Mouse (Mus musculus): ENCODE data around the gene Jup. TPM values are rescaled to one million over a fixed set of nuclear protein-coding genes. Genes with fewer than 3 reads are reported as not detected.

The Jup gene
- polyA plus RNA-seq, 1 experiment from 2014 or later = 107 TPM

- ATAC-seq (ENCODE audit: low read depth) = no peak
- Histone ChIP-seq H3K9me3 (ENCODE audit: control insufficient read depth, low read length) (no peaks in the 10 kb centered on the region), H3K4me1 (ENCODE audit: control insufficient read depth, insufficient read depth, low read length) (peaks cover 38% of the 10 kb centered on the region), H3K9ac (ENCODE audit: low read depth, low read length) (no peak overlapping the region), H3K27me3 (replicated peaks; ENCODE audit: control insufficient read depth, insufficient read depth, low read length) (no peaks in the 10 kb centered on the region), H3K36me3 (ENCODE audit: control insufficient read depth, insufficient read depth, low read length) (no peaks in the 10 kb centered on the region), H3K4me2 (ENCODE audit: low read depth, low read length) (peak overlapping the region; percentile 77), H3K27ac (replicated peaks; ENCODE audit: low read depth, low read length) (no peak overlapping the region), H3K4me3 (ENCODE audit: low read depth, low read length) (peak overlapping the region; percentile 79)
- WGBS = 38% methylated on average over 11 of the region's 11 CpGs
- no peak for DNase-seq (ENCODE audit: low spot score)
Measured at GRCm38 (mm10) chr11:100395200-100395599, 2.4 kb downstream of the Jup start.

GRCm38 (mm10) chr11:100394353-100395074, 3.0 kb downstream of the Jup start:
- 71% methylated on average over 5 of the region's 5 CpGs for WGBS
- no peak overlapping the region for H3K4me3 ChIP-seq (ENCODE audit: low read depth, low read length)
- no peaks in the 10 kb centered on the region for H3K27me3 ChIP-seq (replicated peaks; ENCODE audit: control insufficient read depth, insufficient read depth, low read length)
- no peak for ATAC-seq (ENCODE audit: low read depth)
- H3K36me3 ChIP-seq (ENCODE audit: control insufficient read depth, insufficient read depth, low read length) = no peaks in the 10 kb centered on the region
- H3K4me2 ChIP-seq (ENCODE audit: low read depth, low read length) = peak overlapping the region; percentile 77
- DNase-seq (ENCODE audit: low spot score) = no peak
- no peak overlapping the region for H3K27ac ChIP-seq (replicated peaks; ENCODE audit: low read depth, low read length)
- H3K4me1 ChIP-seq (ENCODE audit: control insufficient read depth, insufficient read depth, low read length) = peaks cover 43% of the 10 kb centered on the region
- no peaks in the 10 kb centered on the region for H3K9me3 ChIP-seq (ENCODE audit: control insufficient read depth, low read length)
- no peak overlapping the region for H3K9ac ChIP-seq (ENCODE audit: low read depth, low read length)

- ATAC-seq (ENCODE audit: low read depth) (no peak), DNase-seq (ENCODE audit: low spot score) (peak; percentile 50)
- Histone ChIP-seq H3K9ac (ENCODE audit: low read depth, low read length) (no peak overlapping the region), H3K27me3 (replicated peaks; ENCODE audit: control insufficient read depth, insufficient read depth, low read length) (no peaks in the 10 kb centered on the region), H3K9me3 (ENCODE audit: control insufficient read depth, low read length) (no peaks in the 10 kb centered on the region), H3K4me1 (ENCODE audit: control insufficient read depth, insufficient read depth, low read length) (peaks cover 44% of the 10 kb centered on the region), H3K4me2 (ENCODE audit: low read depth, low read length) (peak overlapping the region; percentile 23), H3K27ac (replicated peaks; ENCODE audit: low read depth, low read length) (no peak overlapping the region), H3K36me3 (ENCODE audit: control insufficient read depth, insufficient read depth, low read length) (no peaks in the 10 kb centered on the region), H3K4me3 (ENCODE audit: low read depth, low read length) (no peak overlapping the region)
- WGBS = 74% methylated on average over 7 of the region's 7 CpGs
Measured at GRCm38 (mm10) chr11:100393733-100394132, 3.8 kb downstream of the Jup start.

GRCm38 (mm10) chr11:100392958-100393357, 4.6 kb downstream of the Jup start:
- no peaks in the 10 kb centered on the region for H3K27me3 ChIP-seq (replicated peaks; ENCODE audit: control insufficient read depth, insufficient read depth, low read length)
- no peak overlapping the region for H3K27ac ChIP-seq (replicated peaks; ENCODE audit: low read depth, low read length)
- H3K4me3 ChIP-seq (ENCODE audit: low read depth, low read length) = no peak overlapping the region
- no peak overlapping the region for H3K4me2 ChIP-seq (ENCODE audit: low read depth, low read length)
- H3K4me1 ChIP-seq (ENCODE audit: control insufficient read depth, insufficient read depth, low read length) = peaks cover 50% of the 10 kb centered on the region
- H3K36me3 ChIP-seq (ENCODE audit: control insufficient read depth, insufficient read depth, low read length) = no peaks in the 10 kb centered on the region
- ATAC-seq (ENCODE audit: low read depth) (no peak), DNase-seq (ENCODE audit: low spot score) (no peak)
- H3K9me3 ChIP-seq (ENCODE audit: control insufficient read depth, low read length) = no peaks in the 10 kb centered on the region
- no peak overlapping the region for H3K9ac ChIP-seq (ENCODE audit: low read depth, low read length)
- 88% methylated on average over 5 of the region's 5 CpGs for WGBS

GRCm38 (mm10) chr11:100391884-100392345, 5.6 kb downstream of the Jup start:
- Histone ChIP-seq H3K27me3 (replicated peaks; ENCODE audit: control insufficient read depth, insufficient read depth, low read length) (no peaks in the 10 kb centered on the region), H3K4me2 (ENCODE audit: low read depth, low read length) (no peak overlapping the region), H3K36me3 (ENCODE audit: control insufficient read depth, insufficient read depth, low read length) (no peaks in the 10 kb centered on the region), H3K4me3 (ENCODE audit: low read depth, low read length) (no peak overlapping the region), H3K4me1 (ENCODE audit: control insufficient read depth, insufficient read depth, low read length) (peaks cover 59% of the 10 kb centered on the region), H3K27ac (replicated peaks; ENCODE audit: low read depth, low read length) (no peak overlapping the region), H3K9ac (ENCODE audit: low read depth, low read length) (no peak overlapping the region), H3K9me3 (ENCODE audit: control insufficient read depth, low read length) (no peaks in the 10 kb centered on the region)
- 88% methylated on average over 7 of the region's 7 CpGs for whole genome bisulfite sequencing
- DNase-seq (ENCODE audit: low spot score) (no peak), ATAC-seq (ENCODE audit: low read depth) (no peak)

GRCm38 (mm10) chr11:100391081-100391883, 6.3 kb downstream of the Jup start:
- DNase-seq (ENCODE audit: low spot score) (peak; percentile 86), ATAC-seq (ENCODE audit: low read depth) (peak; percentile 32; the same call in 1 of the 2 replicates)
- H3K9me3 ChIP-seq (ENCODE audit: control insufficient read depth, low read length) = no peaks in the 10 kb centered on the region
- H3K9ac ChIP-seq (ENCODE audit: low read depth, low read length) = no peak overlapping the region
- no peaks in the 10 kb centered on the region for H3K27me3 ChIP-seq (replicated peaks; ENCODE audit: control insufficient read depth, insufficient read depth, low read length)
- H3K4me1 ChIP-seq (ENCODE audit: control insufficient read depth, insufficient read depth, low read length) = peaks cover 58% of the 10 kb centered on the region
- peak overlapping the region; percentile 44; the same call in 1 of the 2 replicates for H3K27ac ChIP-seq (replicated peaks; ENCODE audit: low read depth, low read length)
- H3K36me3 ChIP-seq (ENCODE audit: control insufficient read depth, insufficient read depth, low read length) = 0 out of 2 replicates have a peak, but pooled peaks cover under 1% of the 10 kb centered on the region
- WGBS = 52% methylated on average over 9 of the region's 9 CpGs
- no peak overlapping the region for H3K4me2 ChIP-seq (ENCODE audit: low read depth, low read length)
- H3K4me3 ChIP-seq (ENCODE audit: low read depth, low read length) = no peak overlapping the region

GRCm38 (mm10) chr11:100389931-100390445, 7.6 kb downstream of the Jup start:
- Histone ChIP-seq H3K27ac (replicated peaks; ENCODE audit: low read depth, low read length) (peak overlapping the region; percentile 44), H3K9me3 (ENCODE audit: control insufficient read depth, low read length) (no peaks in the 10 kb centered on the region), H3K27me3 (replicated peaks; ENCODE audit: control insufficient read depth, insufficient read depth, low read length) (no peaks in the 10 kb centered on the region), H3K4me2 (ENCODE audit: low read depth, low read length) (no peak overlapping the region), H3K4me3 (ENCODE audit: low read depth, low read length) (no peak overlapping the region), H3K9ac (ENCODE audit: low read depth, low read length) (no peak overlapping the region), H3K36me3 (ENCODE audit: control insufficient read depth, insufficient read depth, low read length) (peaks cover 13% of the 10 kb centered on the region; the same call in 1 of the 2 replicates), H3K4me1 (ENCODE audit: control insufficient read depth, insufficient read depth, low read length) (peaks cover 46% of the 10 kb centered on the region)
- DNase-seq (ENCODE audit: low spot score) = no peak
- ATAC-seq (ENCODE audit: low read depth) = no peak
- 43% methylated on average over 8 of the region's 8 CpGs for WGBS

- Histone ChIP-seq H3K4me2 (ENCODE audit: low read depth, low read length) (peak overlapping the region; percentile 25; the same call in 1 of the 2 replicates), H3K4me1 (ENCODE audit: control insufficient read depth, insufficient read depth, low read length) (peaks cover 37% of the 10 kb centered on the region), H3K27ac (replicated peaks; ENCODE audit: low read depth, low read length) (peak overlapping the region; percentile 76), H3K9ac (ENCODE audit: low read depth, low read length) (no peak overlapping the region), H3K4me3 (ENCODE audit: low read depth, low read length) (no peak overlapping the region), H3K27me3 (replicated peaks; ENCODE audit: control insufficient read depth, insufficient read depth, low read length) (no peaks in the 10 kb centered on the region), H3K36me3 (ENCODE audit: control insufficient read depth, insufficient read depth, low read length) (peaks cover 26% of the 10 kb centered on the region), H3K9me3 (ENCODE audit: control insufficient read depth, low read length) (no peaks in the 10 kb centered on the region)
- WGBS = 67% methylated on average over 6 of the region's 6 CpGs
- ATAC-seq (ENCODE audit: low read depth) (no peak), DNase-seq (ENCODE audit: low spot score) (no peak)
Measured at GRCm38 (mm10) chr11:100388588-100388987, 9.0 kb downstream of the Jup start.

Measured in embryonic facial prominence, embryonic 14.5 days (tissue).